Mouse (Mus musculus): ENCODE data around the gene Nop10.
A peak's percentile ranks its signal among the peaks of the same experiment; 100 is the strongest.

GRCm38 (mm10) chr2:112265448-112266241, 3.9 kb downstream of the Nop10 start, which contains the start of gene Slc12a6:
- no peak for TF ChIP-seq CTCF (IDR thresholded peaks at IDR 0.05; ENCODE audit: borderline replicate concordance, extremely low read depth, insufficient read depth, insufficient read length)
- TF ChIP-seq POLR2A (IDR thresholded peaks at IDR 0.05; ENCODE audit: borderline replicate concordance, extremely low read depth, insufficient read depth, insufficient read length, poor library complexity, severe bottlenecking) = peak; percentile 69

Data from brain, embryonic 14.5 days (tissue).